Mouse (Mus musculus) bone marrow, adult 2 months (tissue): Measurements from ENCODE around the gene Map3k5.

Experiments
- CTCF ChIP-seq: fragments of 200-500 bp; IDR thresholded peaks from 2 replicates; pipeline ENCODE4 v1.5.1; 2011; ENCODE audit warnings: low read length, control low read depth; ENCODE audit not compliant: control insufficient read depth, insufficient read depth
- POLR2A ChIP-seq: fragments of 200-500 bp; IDR thresholded peaks from 2 replicates; pipeline ENCODE4 v1.6.1; 2011; ENCODE audit warnings: low read depth, mild to moderate bottlenecking, control low read depth, low read length, borderline replicate concordance; ENCODE audit not compliant: control insufficient read depth

DNA sequence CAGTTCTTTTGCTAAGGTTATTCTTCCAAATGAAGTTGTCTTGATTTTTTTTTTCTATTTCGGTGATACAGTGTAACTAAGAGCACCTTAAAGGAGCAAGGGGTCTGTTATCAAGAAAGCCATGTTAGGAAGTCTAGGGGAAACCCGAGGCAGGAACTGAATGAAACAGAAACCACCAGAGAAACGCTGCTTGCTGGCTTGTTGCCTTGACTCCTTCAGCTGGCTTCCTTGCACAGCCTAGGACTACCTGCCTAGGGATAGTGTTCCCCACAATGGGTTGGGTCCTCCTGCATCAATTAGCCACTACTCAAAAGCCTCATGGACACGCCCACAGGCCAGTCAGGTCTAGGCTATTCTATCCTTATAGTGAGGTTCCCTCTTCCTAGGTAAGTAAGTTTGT lies 106.4 kb downstream of the Map3k5 start:
- TF ChIP-seq POLR2A = no peak
- no peak for TF ChIP-seq CTCF
